Mouse (Mus musculus) kidney, postnatal 10 days (tissue): ENCODE results near the gene Rbms1.

Experiments used
- DNase-seq: peaks from one replicate; pipeline ENCODE4 v3.0.0; 2021; ENCODE audit warnings: mixed read lengths

Gene Rbms1

GRCm38 (mm10) chr2:60877543-60878386 is 85.2 kb downstream of the Rbms1 start:
- no peak for DNase-seq

- DNase-seq, result no peak
Observed at GRCm38 (mm10) chr2:60876891-60877290, 86.1 kb downstream of the Rbms1 start.

GRCm38 (mm10) chr2:60872095-60872811 is 90.7 kb downstream of the Rbms1 start:
- DNase-seq, result no peak

- DNase-seq, result no peak
Observed at GRCm38 (mm10) chr2:60871001-60871400, 92.0 kb downstream of the Rbms1 start.

- DNase-seq, result no peak
Observed at GRCm38 (mm10) chr2:60870450-60870849, 92.5 kb downstream of the Rbms1 start.

GRCm38 (mm10) chr2:60869001-60869743 is 93.8 kb downstream of the Rbms1 start:
- no peak for DNase-seq

GRCm38 (mm10) chr2:60868060-60868662 is 94.8 kb downstream of the Rbms1 start:
- no peak for DNase-seq

GRCm38 (mm10) chr2:60867304-60867703 is 95.7 kb downstream of the Rbms1 start:
- no peak for DNase-seq

GRCm38 (mm10) chr2:60865869-60866268 is 97.1 kb downstream of the Rbms1 start:
- no peak for DNase-seq

GRCm38 (mm10) chr2:60864977-60865376 is 98.0 kb downstream of the Rbms1 start:
- DNase-seq, result peak; percentile 39

- DNase-seq, result no peak
Observed at GRCm38 (mm10) chr2:60864256-60864795, 98.7 kb downstream of the Rbms1 start.

GRCm38 (mm10) chr2:60863827-60864226 is 99.2 kb downstream of the Rbms1 start:
- DNase-seq, result peak; percentile 62

GRCm38 (mm10) chr2:60862913-60863711 is 99.9 kb downstream of the Rbms1 start:
- DNase-seq, result no peak

GRCm38 (mm10) chr2:60858116-60858515 is 104.9 kb downstream of the Rbms1 start:
- DNase-seq, result no peak

- DNase-seq, result no peak
Observed at GRCm38 (mm10) chr2:60856097-60856496, 106.9 kb downstream of the Rbms1 start.

- DNase-seq, result peak; percentile 68
Observed at GRCm38 (mm10) chr2:60855006-60855405, 108.0 kb downstream of the Rbms1 start.

GRCm38 (mm10) chr2:60851898-60852297 is 111.1 kb downstream of the Rbms1 start:
- no peak for DNase-seq

GRCm38 (mm10) chr2:60851057-60851718 is 111.8 kb downstream of the Rbms1 start:
- DNase-seq, result no peak

GRCm38 (mm10) chr2:60848478-60848877 is 114.5 kb downstream of the Rbms1 start:
- DNase-seq, result no peak

GRCm38 (mm10) chr2:60847984-60848383 is 115.0 kb downstream of the Rbms1 start:
- no peak for DNase-seq

- no peak for DNase-seq
Observed at GRCm38 (mm10) chr2:60845316-60845894, 117.6 kb downstream of the Rbms1 start.
